ENCODE assay signal across 24 mouse cellular contexts in the genomic region with DNA sequence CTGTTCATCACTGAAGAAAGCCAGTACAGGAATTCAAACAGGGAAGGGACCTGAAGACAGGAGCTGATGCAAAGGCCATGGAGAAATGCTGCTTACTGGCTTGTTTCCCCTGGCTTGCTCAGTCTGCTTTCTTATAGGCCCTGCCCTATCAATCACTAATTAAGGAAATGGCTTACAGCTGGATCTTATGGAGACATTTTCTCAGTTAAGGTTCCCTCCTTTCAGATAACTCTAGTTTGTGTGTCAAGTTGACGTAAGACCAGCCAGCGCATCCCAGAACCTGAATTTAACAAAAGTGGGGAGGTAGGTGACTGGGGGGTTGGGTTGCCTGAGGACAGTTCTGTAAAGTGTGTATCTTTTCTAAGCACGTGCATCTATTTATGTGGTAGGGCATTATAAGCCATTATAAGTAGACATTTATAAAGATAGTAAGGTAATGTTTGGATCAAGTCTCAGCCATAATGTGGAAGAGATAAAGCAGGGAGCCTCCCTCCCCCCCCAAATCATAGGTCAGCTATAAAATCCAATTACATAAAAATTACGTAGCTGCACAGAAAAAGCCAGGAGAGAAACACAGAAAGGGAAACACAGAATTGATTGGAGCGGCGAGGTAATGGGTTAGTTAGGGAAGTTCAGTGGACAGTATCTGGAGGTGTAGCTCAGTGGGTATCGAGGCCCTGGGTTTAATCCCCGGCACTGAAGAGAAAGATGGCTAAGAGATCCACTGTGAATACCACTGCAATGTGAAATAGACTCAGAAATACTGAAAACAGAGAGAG.
"Had no signal": no experiment of that assay in that cellular context is flagged by ENCODE, and none has a peak within 500 bp of the region (broad histone marks: within the 10 kb centered on the region; RNA-seq: fewer than 3 reads in every experiment).

No protein-coding gene starts in this region.

- H3K27me3 ChIP-seq: limb, embryonic 12.5 days; limb, embryonic 13.5 days; limb, embryonic 15.5 days; liver, embryonic 12.5 days; liver, embryonic 13.5 days; liver, embryonic 15.5 days; lung, embryonic 15.5 days; midbrain, embryonic 12.5 days; midbrain, embryonic 15.5 days; neural tube, embryonic 12.5 days; neural tube, embryonic 13.5 days had no signal

- DNase-seq: left cerebral cortex, postnatal 4 days; liver; liver, embryonic 13.5 days; liver, postnatal 0 days; lung, postnatal 14 days; midbrain, embryonic 14.5 days had no signal

- H3K4me3 ChIP-seq: limb, embryonic 12.5 days; limb, embryonic 13.5 days; limb, embryonic 15.5 days; liver, embryonic 12.5 days; liver, embryonic 13.5 days; liver, embryonic 15.5 days; lung, embryonic 15.5 days; megakaryocyte, embryonic 14.5 days; midbrain, embryonic 12.5 days; midbrain, embryonic 13.5 days; midbrain, embryonic 15.5 days; myocyte; neural tube, embryonic 12.5 days; neural tube, embryonic 13.5 days had no signal

- H3K4me1 ChIP-seq: liver, embryonic 15.5 days; megakaryocyte, embryonic 14.5 days; midbrain, embryonic 12.5 days; midbrain, embryonic 13.5 days had no signal

- H3K4me2 ChIP-seq: limb, embryonic 15.5 days; liver, embryonic 11.5 days; liver, embryonic 12.5 days; liver, embryonic 13.5 days; liver, embryonic 15.5 days; lung, embryonic 14.5 days; lung, embryonic 15.5 days; midbrain, embryonic 12.5 days; midbrain, embryonic 13.5 days; midbrain, embryonic 15.5 days; neural tube, embryonic 12.5 days; neural tube, embryonic 13.5 days had no signal

- ATAC-seq: liver, embryonic 12.5 days; liver, postnatal 0 days; midbrain, embryonic 13.5 days; midbrain, embryonic 15.5 days; midbrain, embryonic 16.5 days had no signal

- H3K36me3 ChIP-seq: limb, embryonic 12.5 days; limb, embryonic 13.5 days; limb, embryonic 15.5 days; liver, embryonic 12.5 days; liver, embryonic 13.5 days; liver, embryonic 15.5 days; lung, embryonic 15.5 days; midbrain, embryonic 12.5 days; midbrain, embryonic 13.5 days; midbrain, embryonic 15.5 days; neural tube, embryonic 12.5 days; neural tube, embryonic 13.5 days had no signal

- H3K27ac ChIP-seq: liver, embryonic 12.5 days; liver, embryonic 13.5 days; liver, embryonic 14.5 days; liver, embryonic 15.5 days; lung, embryonic 15.5 days; macrophage; midbrain, embryonic 12.5 days; midbrain, embryonic 13.5 days; midbrain, embryonic 15.5 days; neural tube, embryonic 12.5 days; neural tube, embryonic 13.5 days had no signal

- H3K9ac ChIP-seq: limb, embryonic 12.5 days; limb, embryonic 13.5 days; limb, embryonic 15.5 days; liver, embryonic 12.5 days; liver, embryonic 13.5 days; liver, embryonic 14.5 days; liver, embryonic 15.5 days; liver, postnatal 0 days; lung, embryonic 14.5 days; lung, embryonic 15.5 days; midbrain, embryonic 12.5 days; midbrain, embryonic 13.5 days; midbrain, embryonic 15.5 days; neural tube, embryonic 12.5 days; neural tube, embryonic 13.5 days had no signal

- H3K9me3 ChIP-seq: limb, embryonic 12.5 days; limb, embryonic 13.5 days; limb, embryonic 15.5 days; liver, embryonic 12.5 days; liver, embryonic 13.5 days; liver, embryonic 15.5 days; lung, embryonic 15.5 days; megakaryocyte, embryonic 14.5 days; midbrain, embryonic 12.5 days; midbrain, embryonic 13.5 days; midbrain, embryonic 15.5 days; neural tube, embryonic 12.5 days; neural tube, embryonic 13.5 days had no signal
